Comparison of ENCODE assay signal across 21 mouse cellular contexts in genomic region chr13:12050809-12051208, GRCm38 (mm10). TPM values are rescaled to one million over a fixed set of nuclear protein-coding genes. Genes with fewer than 3 reads are reported as not detected.
"Had no signal": no experiment of that assay in that cellular context is flagged by ENCODE, and none has a peak within 500 bp of the region (broad histone marks: within the 10 kb centered on the region; RNA-seq: fewer than 3 reads in every experiment).

No protein-coding gene starts in this region.

- ATAC-seq: midbrain, embryonic 16.5 days had no signal

- H3K27ac ChIP-seq: midbrain, embryonic 10.5 days; midbrain, embryonic 12.5 days; neural tube, embryonic 13.5 days; neural tube, embryonic 15.5 days had no signal

- DNase-seq: lung, adult 18-20 months; lung, embryonic 14.5 days; lung, postnatal 10 days; lung, postnatal 4 days; midbrain, embryonic 14.5 days; retina, postnatal 1 day; right cerebral cortex, adult 18-20 months; right cerebral cortex, postnatal 25 days; right cerebral cortex, postnatal 4 days; spleen, adult 18-20 months; thymus, adult 18-20 months; thymus, postnatal 14 days; thymus, postnatal 36 days had no signal

- H3K36me3 ChIP-seq: midbrain, embryonic 10.5 days; midbrain, embryonic 12.5 days; neural tube, embryonic 13.5 days; neural tube, embryonic 15.5 days had no signal

- H3K4me1 ChIP-seq: midbrain, embryonic 10.5 days; midbrain, embryonic 12.5 days; neural tube, embryonic 13.5 days; neural tube, embryonic 15.5 days had no signal

- H3K9me3 ChIP-seq: midbrain, embryonic 10.5 days; midbrain, embryonic 12.5 days; neural tube, embryonic 15.5 days had no signal

- H3K9ac ChIP-seq: lung, embryonic 14.5 days; midbrain, embryonic 12.5 days; neural tube, embryonic 13.5 days; neural tube, embryonic 15.5 days had no signal

- H3K4me2 ChIP-seq: lung, embryonic 14.5 days; midbrain, embryonic 12.5 days; neural tube, embryonic 13.5 days; neural tube, embryonic 15.5 days had no signal

- H3K4me3 ChIP-seq: midbrain, embryonic 10.5 days; midbrain, embryonic 12.5 days; myocyte; neural tube, embryonic 13.5 days; neural tube, embryonic 15.5 days had no signal

- H3K27me3 ChIP-seq: midbrain, embryonic 12.5 days; neural tube, embryonic 13.5 days; neural tube, embryonic 15.5 days had no signal

RNA-seq across cellular contexts. Expression of gene Ryr2, which starts 55.9 kb away (rescaled TPM):
- total RNA-seq: megakaryocyte, adult 5-6 weeks; megakaryocyte-erythroid progenitor cell, adult 5-6 weeks had no signal
- polyA plus RNA-seq: myocyte had no signal
